ENCODE assay signal across 19 mouse cellular contexts in the genomic region with DNA sequence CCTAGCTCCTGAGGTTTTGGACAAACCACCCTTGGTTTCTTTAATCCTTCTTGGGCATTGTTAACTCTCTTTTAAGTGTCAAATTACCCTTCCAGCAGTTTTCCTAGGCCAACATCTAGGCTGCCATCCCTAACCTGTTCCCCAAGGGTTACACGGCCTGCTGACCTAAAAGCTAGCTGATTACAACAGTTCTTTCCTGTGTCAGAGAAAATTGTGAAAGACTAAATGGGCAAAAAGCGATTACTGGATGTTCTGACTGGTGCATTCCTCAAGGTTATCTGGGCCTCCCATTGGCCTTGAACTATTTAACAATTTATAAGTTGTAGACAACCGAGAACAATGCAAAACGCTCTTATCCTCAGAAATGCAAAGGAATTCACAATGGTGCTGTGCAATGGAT. TPM values are rescaled to one million over a fixed set of nuclear protein-coding genes. Genes with fewer than 3 reads are reported as not detected.
"Had no signal": no experiment of that assay in that cellular context is flagged by ENCODE, and none has a peak within 500 bp of the region (broad histone marks: within the 10 kb centered on the region; RNA-seq: fewer than 3 reads in every experiment).

No protein-coding gene starts in this region.

- H3K4me1 ChIP-seq: kidney, embryonic 15.5 days; liver, embryonic 13.5 days; midbrain, embryonic 12.5 days; midbrain, embryonic 15.5 days; neural tube, embryonic 12.5 days; neural tube, embryonic 15.5 days; stomach, embryonic 15.5 days had no signal

- DNase-seq: kidney, adult 8-10 months; kidney, postnatal 10 days; kidney, postnatal 36 days; layer of hippocampus, postnatal 36 days; liver, embryonic 13.5 days; lung, embryonic 14.5 days; right cerebral cortex, adult 18-20 months; right cerebral cortex, postnatal 14 days; spleen, adult 18-20 months; thymus, postnatal 25 days had no signal

- H3K9ac ChIP-seq: kidney, embryonic 15.5 days; liver, embryonic 13.5 days; lung, embryonic 14.5 days; midbrain, embryonic 12.5 days; midbrain, embryonic 15.5 days; neural tube, embryonic 12.5 days; neural tube, embryonic 15.5 days; stomach, embryonic 15.5 days had no signal

- H3K4me2 ChIP-seq: kidney, embryonic 15.5 days; liver, embryonic 13.5 days; lung, embryonic 14.5 days; midbrain, embryonic 12.5 days; midbrain, embryonic 15.5 days; neural tube, embryonic 12.5 days; neural tube, embryonic 15.5 days; stomach, embryonic 15.5 days had no signal

- H3K27ac ChIP-seq: kidney, embryonic 15.5 days; left cerebral cortex, adult 2 months; liver, embryonic 13.5 days; macrophage; midbrain, embryonic 12.5 days; midbrain, embryonic 15.5 days; neural tube, embryonic 12.5 days; neural tube, embryonic 15.5 days; stomach, embryonic 15.5 days had no signal

- H3K36me3 ChIP-seq: kidney, embryonic 15.5 days; liver, embryonic 13.5 days; midbrain, embryonic 12.5 days; midbrain, embryonic 15.5 days; neural tube, embryonic 12.5 days; neural tube, embryonic 15.5 days; stomach, embryonic 15.5 days had no signal

- H3K9me3 ChIP-seq: kidney, embryonic 15.5 days; liver, embryonic 13.5 days; midbrain, embryonic 12.5 days; midbrain, embryonic 15.5 days; neural tube, embryonic 12.5 days; neural tube, embryonic 15.5 days; stomach, embryonic 15.5 days had no signal

- ATAC-seq: lung, postnatal 0 days; midbrain, embryonic 15.5 days had no signal

- H3K4me3 ChIP-seq: kidney, embryonic 15.5 days; left cerebral cortex, adult 2 months; liver, embryonic 13.5 days; midbrain, embryonic 12.5 days; midbrain, embryonic 15.5 days; neural tube, embryonic 12.5 days; neural tube, embryonic 15.5 days; stomach, embryonic 15.5 days had no signal

- H3K27me3 ChIP-seq: liver, embryonic 13.5 days; midbrain, embryonic 15.5 days; neural tube, embryonic 12.5 days; neural tube, embryonic 15.5 days; stomach, embryonic 15.5 days had no signal

RNA-seq across cellular contexts. Expression of gene Eda, which starts 14.4 kb away (rescaled TPM):
- polyA plus RNA-seq: macrophage had no signal
